Mouse (Mus musculus) forebrain, embryonic 12.5 days (tissue): ENCODE data around the gene Cdk6. TPM values are rescaled to one million over a fixed set of nuclear protein-coding genes. Genes with fewer than 3 reads are reported as not detected.

Experiments
- ATAC-seq: fragments of 200-750 bp; cut with Nextera tagmentation; 2 replicates; pipeline ENCODE4 v1.8.0; 2017; ENCODE audit warnings: moderate TSS enrichment; ENCODE audit not compliant: low FRiP score
- H3K27ac ChIP-seq: fragments of 300-500 bp; sonication (generic); 2 replicates; pipeline ENCODE4 v1.5.1; 2016; ENCODE audit warnings: mild to moderate bottlenecking
- H3K27me3 ChIP-seq: fragments of 300-500 bp; sonication (generic); 2 replicates; pipeline ENCODE4 v1.6.1; 2016; ENCODE audit warnings: mild to moderate bottlenecking
- H3K36me3 ChIP-seq: fragments of 300-500 bp; sonication (generic); replicated peaks from 2 replicates; pipeline ENCODE4 v1.6.1; 2016; ENCODE audit warnings: mild to moderate bottlenecking
- H3K4me1 ChIP-seq: fragments of 300-500 bp; sonication (generic); 2 replicates; pipeline ENCODE4 v1.6.1; 2016
- H3K4me2 ChIP-seq: fragments of 300-500 bp; sonication (generic); 2 replicates; pipeline ENCODE4 v1.6.1; 2016; ENCODE audit warnings: mild to moderate bottlenecking, moderate library complexity
- H3K4me3 ChIP-seq: fragments of 300-500 bp; sonication (generic); replicated peaks from 2 replicates; pipeline ENCODE4 v1.5.1; 2016; ENCODE audit warnings: mild to moderate bottlenecking
- H3K9ac ChIP-seq: fragments of 300-500 bp; sonication (generic); 2 replicates; pipeline ENCODE4 v1.6.1; 2016; ENCODE audit warnings: mild to moderate bottlenecking
- H3K9me3 ChIP-seq: fragments of 300-500 bp; sonication (generic); 2 replicates; pipeline ENCODE4 v1.6.1; 2016
- WGBS: fragments of 180-500 bp; shearing (Covaris S2); methylation state at CpG from one replicate; pipeline ENCODE4 v1.1.7; 2016; 5-methylcytosine and 5-hydroxymethylcytosine counted together
- polyA plus RNA-seq: library from polyadenylated mRNA; unstranded; fragments of >200 nt; fragmentation: Nextera tagmentation; extraction: Ambion mirVana; gene quantifications from 2 replicates; pipeline ENCODE4 v1.2.1, GENCODE M21; 2016

Gene Cdk6
- polyA plus RNA-seq, 1 experiment from 2014 or later: 32.4 TPM

DNA sequence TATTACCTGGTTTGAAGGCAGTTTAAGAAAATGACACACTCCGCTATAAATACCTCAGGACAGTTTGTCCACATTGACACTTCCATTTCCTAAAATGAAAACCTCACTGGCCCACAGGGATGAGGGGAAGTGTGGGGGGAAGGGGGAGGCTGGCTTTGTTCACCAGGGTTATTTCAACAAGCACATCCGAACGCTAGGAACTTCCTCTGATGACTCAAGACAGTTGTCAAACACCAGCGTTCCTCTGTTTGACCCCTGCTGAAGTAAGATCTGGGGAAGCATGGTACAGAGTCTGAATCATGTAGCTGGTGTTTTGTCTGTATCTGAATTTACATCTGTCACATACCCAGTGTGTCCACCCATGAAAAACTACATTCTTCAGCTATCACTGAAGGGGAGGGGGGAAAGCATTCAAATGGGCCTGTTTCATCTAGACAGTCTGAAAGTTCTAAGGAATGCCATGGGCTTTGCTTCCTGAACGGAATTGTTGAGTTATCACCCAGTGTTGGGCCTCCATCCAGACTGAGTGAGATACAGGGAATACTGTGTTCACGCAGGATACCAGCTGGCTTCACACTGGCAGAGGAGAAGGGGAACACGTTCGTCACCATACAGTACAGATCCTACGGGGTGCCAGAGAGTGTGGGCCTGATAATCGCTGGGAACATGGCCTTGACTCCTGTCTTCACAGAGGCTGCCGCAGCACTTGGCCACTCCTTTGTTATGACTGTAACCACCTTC, 161.5 kb downstream of the Cdk6 start:
- Histone ChIP-seq H3K9ac (no peak overlapping the region), H3K27ac (no peak overlapping the region), H3K27me3 (no peaks in the 10 kb centered on the region), H3K36me3 (no peaks in the 10 kb centered on the region), H3K4me1 (peaks cover 3% of the 10 kb centered on the region; the same call in 1 of the 2 replicates), H3K4me2 (no peak overlapping the region), H3K9me3 (no peaks in the 10 kb centered on the region), H3K4me3 (no peak overlapping the region)
- 82% methylated on average over 11 of the region's 11 CpGs for WGBS
- ATAC-seq: no peak

DNA sequence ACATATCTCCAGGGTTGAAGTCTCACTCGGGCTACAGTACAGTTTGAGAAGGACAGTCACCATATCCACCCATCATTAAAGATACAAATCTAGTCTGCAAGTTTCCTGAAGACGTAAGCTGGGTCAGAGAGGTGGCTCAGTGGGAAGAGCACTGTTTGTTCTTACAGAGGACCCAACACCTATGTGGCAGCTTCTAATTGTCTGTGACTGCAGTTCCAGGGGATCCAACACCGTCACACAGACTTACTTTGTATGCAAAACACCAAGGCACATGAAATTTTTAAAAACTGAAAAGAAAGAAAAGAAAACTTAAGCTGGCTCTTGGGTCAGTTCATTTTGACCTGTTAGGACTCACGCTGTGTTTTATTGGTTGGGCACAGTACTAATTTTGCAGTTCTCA, 162.1 kb downstream of the Cdk6 start:
- Histone ChIP-seq H3K4me3 (no peak overlapping the region), H3K36me3 (no peaks in the 10 kb centered on the region), H3K9me3 (no peaks in the 10 kb centered on the region), H3K4me1 (peaks cover 3% of the 10 kb centered on the region; the same call in 1 of the 2 replicates), H3K9ac (no peak overlapping the region), H3K27ac (no peak overlapping the region), H3K4me2 (no peak overlapping the region), H3K27me3 (no peaks in the 10 kb centered on the region)
- WGBS: 82% methylated on average over 4 of the region's 4 CpGs
- ATAC-seq: no peak

DNA sequence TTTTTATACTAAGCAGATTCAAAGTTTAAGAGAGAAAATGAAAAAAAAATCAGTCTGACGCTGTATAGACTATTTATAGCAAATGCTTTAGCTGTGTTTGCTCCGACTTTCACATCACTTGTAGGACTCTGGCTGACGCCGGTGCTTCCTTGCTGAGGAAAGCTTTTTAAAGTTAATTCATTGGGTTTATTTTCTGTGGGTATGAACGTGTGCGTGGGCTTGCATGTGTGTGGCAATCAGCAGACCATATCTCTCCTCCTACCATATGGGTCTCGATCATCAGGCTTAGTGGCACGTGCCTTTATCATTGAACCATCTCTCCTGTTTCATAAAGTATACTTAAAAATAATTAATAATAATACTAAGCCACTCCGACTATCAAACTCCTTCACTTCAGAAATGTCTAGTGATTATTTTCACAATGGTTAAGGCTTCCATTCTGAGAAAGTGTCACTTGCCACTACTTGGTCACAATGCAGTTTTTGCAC, 162.6 kb downstream of the Cdk6 start:
- no peak overlapping the region for H3K4me2 ChIP-seq
- no peaks in the 10 kb centered on the region for H3K36me3 ChIP-seq
- peaks cover 3% of the 10 kb centered on the region; the same call in 1 of the 2 replicates for H3K4me1 ChIP-seq
- H3K4me3 ChIP-seq: no peak overlapping the region
- 93% methylated on average over 9 of the region's 9 CpGs for WGBS
- no peak overlapping the region for H3K27ac ChIP-seq
- no peak overlapping the region for H3K9ac ChIP-seq
- ATAC-seq: no peak
- no peaks in the 10 kb centered on the region for H3K9me3 ChIP-seq
- H3K27me3 ChIP-seq: no peaks in the 10 kb centered on the region

- Histone ChIP-seq H3K4me1 (peaks cover 3% of the 10 kb centered on the region; the same call in 1 of the 2 replicates), H3K36me3 (no peaks in the 10 kb centered on the region), H3K9ac (no peak overlapping the region), H3K27me3 (no peaks in the 10 kb centered on the region), H3K9me3 (no peaks in the 10 kb centered on the region), H3K4me2 (no peak overlapping the region), H3K27ac (no peak overlapping the region), H3K4me3 (no peak overlapping the region)
- WGBS: 67% methylated on average over 4 of the region's 4 CpGs
- no peak for ATAC-seq
These were observed 163.2 kb downstream of the Cdk6 start for GRCm38 (mm10) chr5:3504453-3504852.

GRCm38 (mm10) chr5:3505553-3505952, 164.3 kb downstream of the Cdk6 start:
- H3K4me3 ChIP-seq: no peak overlapping the region
- H3K27ac ChIP-seq: no peak overlapping the region
- no peak for ATAC-seq
- no peaks in the 10 kb centered on the region for H3K9me3 ChIP-seq
- WGBS: 77% methylated on average over 2 of the region's 2 CpGs
- H3K27me3 ChIP-seq: no peaks in the 10 kb centered on the region
- H3K4me2 ChIP-seq: no peak overlapping the region
- H3K36me3 ChIP-seq: no peaks in the 10 kb centered on the region
- peaks cover 3% of the 10 kb centered on the region; the same call in 1 of the 2 replicates for H3K4me1 ChIP-seq
- no peak overlapping the region for H3K9ac ChIP-seq

- H3K4me2 ChIP-seq: no peak overlapping the region
- H3K36me3 ChIP-seq: no peaks in the 10 kb centered on the region
- no peaks in the 10 kb centered on the region for H3K27me3 ChIP-seq
- H3K4me1 ChIP-seq: no peaks in the 10 kb centered on the region; the same call in 1 of the 2 replicates
- H3K27ac ChIP-seq: no peak overlapping the region
- no peak overlapping the region for H3K9ac ChIP-seq
- WGBS: 83% methylated on average over 7 of the region's 7 CpGs
- no peak for ATAC-seq
- no peaks in the 10 kb centered on the region for H3K9me3 ChIP-seq
- no peak overlapping the region for H3K4me3 ChIP-seq
These were observed 167.4 kb downstream of the Cdk6 start for GRCm38 (mm10) chr5:3508480-3509381.

DNA sequence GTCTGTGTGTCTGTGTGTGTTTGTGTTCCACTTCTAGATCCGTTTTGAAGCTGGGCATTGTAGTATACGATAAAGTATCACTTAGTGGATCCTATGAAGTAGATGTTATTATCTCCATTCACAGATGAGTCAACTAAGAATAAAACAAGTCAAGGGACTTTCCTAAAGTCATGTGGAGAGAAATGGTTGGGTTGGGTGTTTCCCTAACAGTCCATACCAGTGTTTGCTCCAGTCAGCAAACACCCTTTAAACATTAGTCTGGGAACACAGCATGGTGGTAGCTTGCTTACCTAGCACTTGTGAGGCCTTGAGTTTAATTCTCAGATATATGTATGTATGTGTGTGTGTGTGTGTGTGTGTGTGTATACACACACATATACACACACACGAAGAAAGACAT, 168.2 kb downstream of the Cdk6 start:
- WGBS: 88% methylated on average over 3 of the region's 3 CpGs
- Histone ChIP-seq H3K4me3 (no peak overlapping the region), H3K4me1 (no peaks in the 10 kb centered on the region; the same call in 1 of the 2 replicates), H3K36me3 (no peaks in the 10 kb centered on the region), H3K4me2 (no peak overlapping the region), H3K9me3 (no peaks in the 10 kb centered on the region), H3K27ac (no peak overlapping the region), H3K27me3 (no peaks in the 10 kb centered on the region), H3K9ac (no peak overlapping the region)
- ATAC-seq: no peak

GRCm38 (mm10) chr5:3511097-3511795, 170.0 kb downstream of the Cdk6 start:
- no peak overlapping the region for H3K27ac ChIP-seq
- WGBS: 81% methylated on average over 10 of the region's 10 CpGs
- no peak overlapping the region for H3K9ac ChIP-seq
- H3K27me3 ChIP-seq: no peaks in the 10 kb centered on the region
- no peak overlapping the region for H3K4me3 ChIP-seq
- H3K4me1 ChIP-seq: no peaks in the 10 kb centered on the region; the same call in 1 of the 2 replicates
- H3K9me3 ChIP-seq: no peaks in the 10 kb centered on the region
- ATAC-seq: no peak
- H3K4me2 ChIP-seq: no peak overlapping the region
- H3K36me3 ChIP-seq: no peaks in the 10 kb centered on the region

GRCm38 (mm10) chr5:3512584-3512983, 171.3 kb downstream of the Cdk6 start:
- Histone ChIP-seq H3K36me3 (no peaks in the 10 kb centered on the region), H3K27me3 (no peaks in the 10 kb centered on the region), H3K27ac (no peak overlapping the region), H3K9me3 (no peaks in the 10 kb centered on the region), H3K9ac (no peak overlapping the region), H3K4me1 (no peaks in the 10 kb centered on the region; the same call in 1 of the 2 replicates), H3K4me3 (no peak overlapping the region), H3K4me2 (no peak overlapping the region)
- WGBS: 63% methylated on average over 4 of the region's 4 CpGs
- ATAC-seq: no peak

DNA sequence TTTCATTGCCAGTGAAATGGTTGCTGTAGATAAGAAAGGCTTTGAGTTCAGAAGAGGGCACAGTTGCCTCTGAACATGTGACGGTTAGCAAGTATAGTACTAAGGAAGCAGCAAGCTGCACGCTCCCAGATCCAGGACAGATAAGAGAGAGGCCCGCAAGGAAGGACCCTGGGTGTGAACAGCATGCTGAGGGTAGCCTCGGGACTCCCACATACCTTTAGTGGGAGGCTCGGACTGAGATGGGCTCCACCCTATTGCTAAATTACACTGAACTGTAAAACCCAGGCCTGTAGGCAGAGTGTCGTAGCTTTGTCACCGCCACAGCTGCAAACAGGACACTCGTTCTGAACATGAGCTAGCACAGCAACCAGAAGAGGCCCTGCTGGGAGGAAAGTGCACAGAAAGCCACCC, 173.6 kb downstream of the Cdk6 start:
- H3K4me2 ChIP-seq: no peak overlapping the region
- H3K27me3 ChIP-seq: no peaks in the 10 kb centered on the region
- H3K9ac ChIP-seq: no peak overlapping the region
- H3K9me3 ChIP-seq: no peaks in the 10 kb centered on the region
- no peaks in the 10 kb centered on the region for H3K36me3 ChIP-seq
- no peaks in the 10 kb centered on the region; the same call in 1 of the 2 replicates for H3K4me1 ChIP-seq
- no peak for ATAC-seq
- no peak overlapping the region for H3K27ac ChIP-seq
- 81% methylated on average over 8 of the region's 8 CpGs for WGBS
- H3K4me3 ChIP-seq: no peak overlapping the region

DNA sequence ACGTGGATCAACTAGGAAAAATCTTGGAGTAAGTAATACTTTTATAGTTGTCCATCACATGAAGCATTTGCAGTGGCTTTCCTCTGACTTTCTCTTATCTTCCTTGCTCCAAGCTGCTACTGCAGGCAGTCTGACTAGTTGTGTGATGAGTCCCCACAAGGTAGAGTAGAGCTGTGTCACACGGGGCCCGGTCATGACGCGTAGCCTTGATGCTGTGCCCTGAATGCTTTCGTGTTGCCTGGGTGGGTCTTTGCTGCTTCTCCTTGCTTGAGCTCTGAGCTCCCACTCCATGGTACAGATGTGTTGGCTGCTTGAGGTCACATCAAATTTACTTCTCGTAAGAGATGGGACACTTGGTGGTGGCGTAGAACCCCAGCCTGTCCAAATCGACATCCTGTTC, 174.2 kb downstream of the Cdk6 start:
- no peak overlapping the region for H3K9ac ChIP-seq
- no peak for ATAC-seq
- no peaks in the 10 kb centered on the region for H3K36me3 ChIP-seq
- H3K27me3 ChIP-seq: no peaks in the 10 kb centered on the region
- H3K4me2 ChIP-seq: no peak overlapping the region
- no peaks in the 10 kb centered on the region; the same call in 1 of the 2 replicates for H3K4me1 ChIP-seq
- no peak overlapping the region for H3K4me3 ChIP-seq
- H3K27ac ChIP-seq: no peak overlapping the region
- H3K9me3 ChIP-seq: no peaks in the 10 kb centered on the region
- whole genome bisulfite sequencing: 90% methylated on average over 9 of the region's 9 CpGs
